Mouse (Mus musculus) neutrophil, adult 5-6 weeks (primary cell): ENCODE measurements around the gene Zmiz1. TPM values are rescaled to one million over a fixed set of nuclear protein-coding genes. Genes with fewer than 3 reads are reported as not detected.
A peak's percentile ranks its signal among the peaks of the same experiment; 100 is the strongest.

Experiments used
- ATAC-seq: fragments of 151-379, 151-347 bp; 2 replicates; pipeline ENCODE4 v1.8.0; 2017; ENCODE audit warnings: mild to moderate bottlenecking, moderate TSS enrichment; ENCODE audit not compliant: insufficient number of reproducible peaks, poor library complexity, low FRiP score, severe bottlenecking; ENCODE audit errors: extremely low read depth
- total RNA-seq: library from RNA; stranded (forward); fragments of 200-1000 nt; gene quantifications from 2 replicates; pipeline ENCODE4 v1.2.3, GENCODE M21; 2017

Gene Zmiz1
- total RNA-seq, 1 experiment from 2014 or later: 21.6 TPM

GRCm38 (mm10) chr14:25562909-25563308 lies 103.9 kb downstream of the Zmiz1 start:
- ATAC-seq: no peak

DNA sequence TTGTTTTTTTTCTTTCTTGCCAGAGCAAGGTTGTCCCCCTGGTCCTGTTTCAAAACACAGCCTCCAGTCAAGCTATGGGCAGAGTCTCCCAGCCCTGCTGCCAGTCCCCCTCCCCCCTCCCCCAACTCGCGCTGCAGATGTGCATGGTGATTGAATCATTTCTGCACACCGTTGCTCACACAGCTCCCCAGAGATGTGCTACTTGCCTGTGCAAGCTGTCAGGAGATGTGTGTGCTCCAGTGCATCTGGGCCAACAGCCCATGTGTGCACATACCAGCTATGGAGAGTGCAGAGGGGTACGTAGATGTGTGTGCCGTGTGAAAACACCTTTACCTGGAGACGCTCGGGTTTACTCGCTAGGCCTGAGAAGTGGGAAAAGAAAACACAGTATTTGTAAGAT lies 105.6 kb downstream of the Zmiz1 start:
- no peak for ATAC-seq

- ATAC-seq: peak; percentile 84
Observed at GRCm38 (mm10) chr14:25565344-25566088, 106.5 kb downstream of the Zmiz1 start.

GRCm38 (mm10) chr14:25567245-25567644 lies 108.3 kb downstream of the Zmiz1 start:
- peak; percentile 34; the same call in 1 of the 2 replicates for ATAC-seq

- no peak for ATAC-seq
Observed at GRCm38 (mm10) chr14:25567837-25568236, 108.9 kb downstream of the Zmiz1 start.

- ATAC-seq: no peak
Observed at GRCm38 (mm10) chr14:25574047-25574870, 115.3 kb downstream of the Zmiz1 start.

GRCm38 (mm10) chr14:25576642-25577041 lies 117.7 kb downstream of the Zmiz1 start:
- no peak for ATAC-seq

DNA sequence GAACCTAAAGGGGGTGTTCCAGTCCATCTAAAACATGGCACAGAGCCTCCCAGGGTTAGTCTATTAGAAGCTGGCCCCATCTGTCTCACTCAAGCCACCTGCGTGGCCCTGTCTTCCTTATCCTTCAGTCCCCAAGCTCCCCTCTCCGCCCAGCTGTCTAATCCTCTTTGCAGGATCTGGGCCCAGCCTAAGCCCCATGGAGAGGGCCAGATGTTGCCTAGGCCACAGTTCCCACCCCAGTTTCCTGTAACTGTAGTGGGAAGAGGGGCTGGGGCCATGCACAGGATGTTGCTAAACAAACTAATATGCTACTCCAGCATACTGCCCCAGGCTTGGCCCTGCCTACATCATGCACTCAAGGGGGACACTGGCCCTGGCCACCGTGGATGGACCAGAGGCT lies 118.4 kb downstream of the Zmiz1 start:
- ATAC-seq: no peak

- no peak for ATAC-seq
Observed at GRCm38 (mm10) chr14:25579597-25579996, 120.6 kb downstream of the Zmiz1 start.

DNA sequence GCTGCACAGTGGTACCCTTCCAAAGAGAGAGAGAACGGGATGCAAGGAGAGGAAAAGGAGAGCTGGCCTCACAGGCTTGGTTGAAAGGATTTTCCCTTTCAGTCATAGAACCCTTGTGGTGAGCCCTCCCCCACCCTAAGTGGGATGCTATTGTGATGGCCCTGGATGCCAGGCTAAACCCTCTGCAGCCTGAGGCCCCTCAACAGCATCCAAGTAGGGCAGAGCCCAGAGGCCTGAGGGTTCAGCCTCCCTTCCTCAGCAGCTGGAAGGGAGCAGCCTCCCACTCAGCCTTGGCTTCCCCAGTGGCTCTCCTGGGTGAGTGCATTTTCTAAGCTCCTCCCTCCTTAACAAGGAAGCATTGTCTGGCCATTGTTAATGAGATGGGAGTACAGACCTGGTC lies 121.4 kb downstream of the Zmiz1 start:
- ATAC-seq: no peak

DNA sequence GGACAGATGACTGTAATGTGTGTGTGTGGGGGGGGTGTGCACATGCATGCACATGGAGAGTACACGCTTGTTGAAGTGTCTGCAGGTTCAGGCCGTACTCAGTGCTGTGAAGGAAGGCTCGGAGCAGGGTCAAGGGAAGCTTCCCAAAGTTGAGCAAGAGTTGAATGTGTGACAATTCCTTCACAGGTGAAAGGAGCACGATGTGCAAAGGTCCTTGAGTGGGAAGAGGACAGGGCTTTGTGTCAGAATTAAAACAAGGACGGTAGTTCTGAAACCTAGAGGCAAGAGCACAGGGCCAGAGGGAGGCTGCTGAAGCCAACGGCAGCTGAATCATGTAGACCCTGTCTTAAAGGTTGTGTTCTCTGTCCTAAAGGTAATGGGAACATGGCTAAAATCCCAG lies 123.6 kb downstream of the Zmiz1 start:
- no peak for ATAC-seq

DNA sequence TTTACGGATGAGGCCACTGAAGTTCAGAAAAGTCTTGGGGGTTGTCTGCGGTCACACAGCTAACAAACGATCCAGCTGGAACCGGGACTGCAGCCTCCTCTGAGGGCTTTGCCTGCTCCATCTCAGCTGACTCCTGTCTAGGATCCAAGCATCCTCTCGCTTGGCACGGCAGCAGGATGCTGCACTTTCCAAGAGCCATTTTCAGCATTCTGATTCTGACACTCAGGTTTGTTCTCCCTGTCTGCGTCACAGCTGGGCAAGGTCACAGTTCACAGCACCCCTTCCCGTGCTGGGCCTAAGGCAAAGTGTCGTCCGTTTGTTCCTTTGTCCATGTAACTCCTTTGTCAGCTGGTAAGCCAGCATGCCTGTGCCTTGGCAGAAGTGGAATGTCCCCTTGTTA lies 124.9 kb downstream of the Zmiz1 start:
- no peak for ATAC-seq

DNA sequence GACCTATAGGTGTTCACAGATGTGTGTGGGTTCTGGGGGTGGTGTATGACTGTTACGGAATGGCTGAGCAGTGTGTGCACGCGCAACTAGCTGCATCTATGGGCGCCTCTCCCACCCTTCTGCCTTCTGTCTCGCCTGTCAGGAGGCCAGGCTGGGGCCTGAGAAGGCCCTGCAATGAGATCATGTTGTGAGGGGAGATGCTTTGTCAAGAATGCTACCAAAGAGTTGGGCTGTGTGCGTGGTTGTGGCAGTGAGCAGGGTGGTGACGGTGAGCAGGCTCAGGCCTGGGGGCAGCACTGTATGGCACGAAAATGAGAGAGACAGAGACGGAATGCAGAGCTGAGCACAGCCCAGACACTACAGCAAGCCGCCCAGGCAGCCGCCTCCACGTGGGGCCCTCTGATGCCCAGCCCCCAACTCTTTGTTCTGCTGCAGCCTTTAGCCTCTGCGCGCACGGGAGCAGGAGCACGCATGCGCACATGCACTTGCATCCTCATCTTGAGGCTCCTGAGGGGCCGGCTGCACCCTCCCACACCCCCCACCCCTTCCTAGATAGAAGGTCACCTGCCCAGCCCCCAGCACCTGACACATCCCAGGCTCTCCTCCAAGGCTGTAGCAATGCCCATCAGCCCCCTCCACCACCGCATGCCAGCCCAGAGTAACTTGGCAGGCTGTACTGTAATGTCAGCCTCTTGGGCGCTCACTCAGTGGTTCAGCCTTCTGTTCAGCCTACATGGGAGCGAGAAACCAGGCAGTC lies 126.7 kb downstream of the Zmiz1 start:
- ATAC-seq: no peak

- no peak for ATAC-seq
Observed at GRCm38 (mm10) chr14:25586846-25587486, 128.0 kb downstream of the Zmiz1 start.

DNA sequence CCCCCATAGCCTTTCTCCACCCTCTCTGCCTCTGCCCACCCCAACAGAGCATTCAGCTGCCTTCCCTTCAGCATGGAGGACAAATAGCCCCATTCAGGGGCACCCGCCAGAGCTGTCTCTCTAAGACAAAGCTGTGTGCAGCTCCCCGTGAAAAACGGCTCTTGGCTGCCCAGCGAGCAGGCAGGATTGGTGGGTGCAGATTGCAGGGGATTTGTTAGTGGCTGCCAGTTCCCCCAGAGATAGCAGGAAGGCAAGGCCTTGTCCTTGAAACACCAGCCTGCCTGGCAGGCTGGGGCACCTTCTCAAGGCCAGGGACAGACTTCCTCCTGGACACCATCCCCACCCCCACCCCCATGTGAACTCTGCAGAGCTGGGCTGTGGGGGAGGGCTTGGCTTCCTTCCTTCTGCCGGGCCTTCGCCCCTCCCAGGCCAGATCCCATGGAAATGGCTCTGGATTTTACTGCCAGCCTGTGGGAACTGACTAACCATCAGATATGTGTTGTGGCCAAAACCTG lies 128.6 kb downstream of the Zmiz1 start:
- no peak for ATAC-seq

GRCm38 (mm10) chr14:25588156-25588555 lies 129.2 kb downstream of the Zmiz1 start:
- ATAC-seq: no peak

DNA sequence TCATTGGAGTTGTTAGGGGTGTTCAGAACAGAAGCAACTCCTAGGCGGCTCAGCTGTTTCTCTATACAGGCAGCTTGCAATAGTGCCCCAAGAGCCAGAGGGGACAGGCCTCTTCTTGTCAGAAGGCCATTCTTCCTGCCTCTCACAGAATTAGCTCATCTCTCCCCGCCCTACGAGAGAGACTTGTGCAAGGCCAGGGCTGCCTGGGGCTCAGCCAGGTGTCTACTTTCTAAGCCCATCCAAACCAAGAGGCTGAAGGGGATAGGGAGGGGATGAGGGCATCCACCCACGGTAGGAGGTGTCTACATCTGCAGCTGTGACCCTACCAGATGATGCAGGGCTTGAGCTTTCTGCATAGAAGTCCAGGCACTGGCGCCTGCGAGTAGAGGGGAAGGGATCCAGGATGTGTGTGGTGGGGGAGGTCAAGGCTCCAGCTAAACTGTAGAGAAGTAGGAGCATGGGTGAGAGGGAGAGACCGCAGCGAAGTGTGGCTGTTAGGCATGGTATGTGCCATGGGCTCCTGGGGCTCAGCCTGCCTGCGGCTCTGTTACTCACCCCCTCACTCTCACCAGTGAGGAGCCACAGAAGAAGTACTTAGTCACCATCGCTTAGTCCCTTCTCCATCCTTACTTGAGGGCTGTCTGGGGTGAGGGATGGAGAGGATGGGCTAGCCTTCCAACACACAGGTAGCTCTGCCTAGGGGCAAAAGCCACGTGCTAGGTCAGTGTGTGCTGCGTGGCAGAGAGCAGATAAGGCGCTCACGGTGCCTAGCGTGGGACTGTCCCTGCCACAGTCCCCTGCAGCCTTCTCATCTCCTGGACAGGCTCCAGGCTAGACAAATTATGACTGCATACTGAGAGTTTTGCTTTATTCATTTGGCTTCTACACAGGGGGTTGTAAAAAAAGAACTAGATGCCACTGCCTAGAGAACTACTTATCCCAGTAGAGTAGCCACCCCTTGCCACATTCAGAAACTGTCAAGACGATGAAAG lies 130.3 kb downstream of the Zmiz1 start:
- no peak for ATAC-seq

- ATAC-seq: no peak
Observed at GRCm38 (mm10) chr14:25591000-25591399, 132.0 kb downstream of the Zmiz1 start.
